Mouse (Mus musculus) brown adipose tissue, adult 24 weeks (tissue): ENCODE measurements around the gene Lbp. TPM values are rescaled to one million over a fixed set of nuclear protein-coding genes. Genes with fewer than 3 reads are reported as not detected.

Experiments used
- H3K27ac ChIP-seq: fragments of 200-500 bp; replicated peaks from 2 replicates; pipeline ENCODE4 v1.5.1; 2012; ENCODE audit warnings: low read depth, mild to moderate bottlenecking, low read length
- H3K4me1 ChIP-seq: fragments of 200-500 bp; 2 replicates; pipeline ENCODE4 v1.6.1; 2012; ENCODE audit warnings: low read length, mixed read lengths; ENCODE audit not compliant: control insufficient read depth, insufficient read depth, insufficient read length
- H3K4me3 ChIP-seq: fragments of 200-500 bp; 2 replicates; pipeline ENCODE4 v1.5.1; 2012; ENCODE audit warnings: low read depth, mild to moderate bottlenecking, low read length, moderate library complexity; ENCODE audit not compliant: insufficient read depth
- polyA plus RNA-seq: library from polyadenylated mRNA; stranded (reverse); fragments of >200 nt; gene quantifications from 2 replicates; pipeline ENCODE4 v1.2.4, GENCODE M21; 2012; ENCODE audit not compliant: missing spikeins, insufficient read depth, insufficient read length

The Lbp gene
- polyA plus RNA-seq: 5.8 and 6.6 TPM in 2 replicates

- H3K4me3 ChIP-seq: peak within 1 kb of the TSS; percentile 35
- peaks cover 8% of the 10 kb centered on the region; the same call in 1 of the 2 replicates for H3K4me1 ChIP-seq
- H3K27ac ChIP-seq: peak within 1 kb of the TSS; percentile 18; the same call in 1 of the 2 replicates
Observed at GRCm38 (mm10) chr2:158305948-158306695, at the start of gene Lbp. TSS of gene Lbp (plus strand) at chr2:158306493.

GRCm38 (mm10) chr2:158256894-158257293 is 49.4 kb upstream of the Lbp start:
- H3K27ac ChIP-seq: no peak overlapping the region
- H3K4me1 ChIP-seq: no peaks in the 10 kb centered on the region; the same call in 1 of the 2 replicates
- no peak overlapping the region for H3K4me3 ChIP-seq

GRCm38 (mm10) chr2:158258005-158258418 is 48.3 kb upstream of the Lbp start, which contains the start of gene Bpi:
TSS of gene Bpi (plus strand) at chr2:158258094.
- H3K4me3 ChIP-seq: no peak within 1 kb of the TSS
- no peaks in the 10 kb centered on the region; the same call in 1 of the 2 replicates for H3K4me1 ChIP-seq
- no peak within 1 kb of the TSS for H3K27ac ChIP-seq

GRCm38 (mm10) chr2:158258781-158259180 is 47.5 kb upstream of the Lbp start:
- Histone ChIP-seq H3K27ac (no peak overlapping the region), H3K4me3 (no peak overlapping the region), H3K4me1 (no peaks in the 10 kb centered on the region; the same call in 1 of the 2 replicates)

GRCm38 (mm10) chr2:158259498-158259897 is 46.8 kb upstream of the Lbp start:
- Histone ChIP-seq H3K4me1 (no peaks in the 10 kb centered on the region; the same call in 1 of the 2 replicates), H3K27ac (no peak overlapping the region), H3K4me3 (no peak overlapping the region)

GRCm38 (mm10) chr2:158264877-158265276 is 41.4 kb upstream of the Lbp start:
- no peaks in the 10 kb centered on the region for H3K4me1 ChIP-seq
- H3K27ac ChIP-seq: no peak overlapping the region

GRCm38 (mm10) chr2:158270017-158270416 is 36.3 kb upstream of the Lbp start:
- H3K27ac ChIP-seq: no peak overlapping the region
- no peaks in the 10 kb centered on the region for H3K4me1 ChIP-seq
- H3K4me3 ChIP-seq: no peak overlapping the region

More at GRCm38 (mm10) chr2:158264877-158265276, 41.4 kb upstream of the Lbp start:
- H3K4me3 ChIP-seq: no peak overlapping the region

GRCm38 (mm10) chr2:158273646-158274045 is 32.6 kb upstream of the Lbp start:
- peaks cover 7% of the 10 kb centered on the region; the same call in 1 of the 2 replicates for H3K4me1 ChIP-seq
- H3K4me3 ChIP-seq: no peak overlapping the region
- no peak overlapping the region for H3K27ac ChIP-seq

GRCm38 (mm10) chr2:158275349-158275748 is 30.9 kb upstream of the Lbp start:
- H3K4me3 ChIP-seq: no peak overlapping the region
- H3K27ac ChIP-seq: no peak overlapping the region
- H3K4me1 ChIP-seq: peaks cover 7% of the 10 kb centered on the region; the same call in 1 of the 2 replicates

- Histone ChIP-seq H3K4me3 (no peak overlapping the region), H3K27ac (no peak overlapping the region), H3K4me1 (peaks cover 7% of the 10 kb centered on the region; the same call in 1 of the 2 replicates)
Observed at GRCm38 (mm10) chr2:158275811-158276210, 30.5 kb upstream of the Lbp start.

GRCm38 (mm10) chr2:158276451-158276850 is 29.8 kb upstream of the Lbp start:
- Histone ChIP-seq H3K4me3 (no peak overlapping the region), H3K27ac (no peak overlapping the region)

GRCm38 (mm10) chr2:158276878-158277277 is 29.4 kb upstream of the Lbp start:
- Histone ChIP-seq H3K27ac (no peak overlapping the region), H3K4me1 (peaks cover 7% of the 10 kb centered on the region; the same call in 1 of the 2 replicates), H3K4me3 (no peak overlapping the region)

More at GRCm38 (mm10) chr2:158276451-158276850, 29.8 kb upstream of the Lbp start:
- peaks cover 7% of the 10 kb centered on the region; the same call in 1 of the 2 replicates for H3K4me1 ChIP-seq

- Histone ChIP-seq H3K4me3 (no peak overlapping the region), H3K27ac (no peak overlapping the region), H3K4me1 (peaks cover 7% of the 10 kb centered on the region; the same call in 1 of the 2 replicates)
Observed at GRCm38 (mm10) chr2:158279656-158280055, 26.6 kb upstream of the Lbp start.

- peaks cover 1% of the 10 kb centered on the region; the same call in 1 of the 2 replicates for H3K4me1 ChIP-seq
- no peak overlapping the region for H3K27ac ChIP-seq
- no peak overlapping the region for H3K4me3 ChIP-seq
Observed at GRCm38 (mm10) chr2:158281497-158282205, 24.6 kb upstream of the Lbp start.

- H3K27ac ChIP-seq: no peak overlapping the region
- no peak overlapping the region for H3K4me3 ChIP-seq
- H3K4me1 ChIP-seq: no peaks in the 10 kb centered on the region
Observed at GRCm38 (mm10) chr2:158283136-158283535, 23.2 kb upstream of the Lbp start.
